Mouse (Mus musculus) heart, embryonic 16.5 days (tissue): ENCODE data around the gene Prm1. TPM values are rescaled to one million over a fixed set of nuclear protein-coding genes. Genes with fewer than 3 reads are reported as not detected.

Source experiments
- ATAC-seq: fragments of 200-750 bp; cut with Nextera tagmentation; replicated peaks from 2 replicates; pipeline ENCODE4 v1.8.0; 2017; ENCODE audit warnings: moderate number of reproducible peaks; ENCODE audit not compliant: insufficient read depth, low FRiP score; ENCODE audit errors: extremely low read depth
- H3K27ac ChIP-seq: fragments of 300-500 bp; sonication (generic); 2 replicates; pipeline ENCODE4 v1.5.1; 2014; ENCODE audit warnings: mild to moderate bottlenecking, low read length, control low read depth, moderate library complexity
- H3K27me3 ChIP-seq: fragments of 300-500 bp; sonication (generic); 2 replicates; pipeline ENCODE4 v1.6.1; 2014; ENCODE audit warnings: low read length, mixed read lengths; ENCODE audit not compliant: control insufficient read depth, insufficient read depth
- H3K36me3 ChIP-seq: fragments of 300-500 bp; sonication (generic); 2 replicates; pipeline ENCODE4 v1.6.1; 2014; ENCODE audit not compliant: control insufficient read depth, insufficient read depth
- H3K4me1 ChIP-seq: fragments of 300-500 bp; sonication (generic); 2 replicates; pipeline ENCODE4 v1.6.1; 2014; ENCODE audit warnings: low read length, mixed read lengths; ENCODE audit not compliant: control insufficient read depth, insufficient read depth
- H3K4me2 ChIP-seq: fragments of 300-500 bp; sonication (generic); 2 replicates; pipeline ENCODE4 v1.6.1; 2014; ENCODE audit warnings: low read depth, mild to moderate bottlenecking, control low read depth, low read length
- H3K4me3 ChIP-seq: fragments of 300-500 bp; sonication (generic); 2 replicates; pipeline ENCODE4 v1.5.1; 2014; ENCODE audit warnings: mild to moderate bottlenecking, control low read depth, low read length
- H3K9ac ChIP-seq: fragments of 300-500 bp; sonication (generic); 2 replicates; pipeline ENCODE4 v1.6.1; 2014; ENCODE audit warnings: low read length, control low read depth
- H3K9me3 ChIP-seq: fragments of 300-500 bp; sonication (generic); replicated peaks from 2 replicates; pipeline ENCODE4 v1.6.1; 2016; ENCODE audit warnings: low read length; ENCODE audit not compliant: control insufficient read depth
- WGBS: fragments of 180-500 bp; shearing (Covaris S2); extraction: QIAGEN DNeasy Blood & Tissue Kit; methylation state at CpG from one replicate; pipeline ENCODE4 v1.1.7; 2014; 5-methylcytosine and 5-hydroxymethylcytosine counted together
- polyA plus RNA-seq: library from polyadenylated mRNA; unstranded; fragments of >200 nt; fragmentation: Nextera tagmentation; extraction: Ambion mirVana; gene quantifications from 2 replicates; pipeline ENCODE4 v1.2.1, GENCODE M21; 2015

Gene Prm1
- polyA plus RNA-seq, 1 experiment from 2014 or later = 0.58 TPM

- no peaks in the 10 kb centered on the region for H3K36me3 ChIP-seq
- H3K9ac ChIP-seq = no peak overlapping the region
- H3K27me3 ChIP-seq = no peaks in the 10 kb centered on the region
- H3K27ac ChIP-seq = peak overlapping the region; percentile 22; the same call in 1 of the 2 replicates
- H3K9me3 ChIP-seq = no peaks in the 10 kb centered on the region
- H3K4me1 ChIP-seq = peaks cover 19% of the 10 kb centered on the region
- H3K4me3 ChIP-seq = no peak overlapping the region
- no peak overlapping the region for H3K4me2 ChIP-seq
- 30% methylated on average over 7 of the region's 7 CpGs for WGBS
- 0 out of 2 replicates have a peak, but pooled peaks have one; percentile 21 for ATAC-seq
Measured at GRCm38 (mm10) chr16:10749226-10749625, 56.4 kb downstream of the Prm1 start.

Other genes starting within 250 kb of the Prm1 start
- 5.5 and 11.6 TPM in 2 replicates for gene Socs1, start 20.3 kb downstream of the Prm1 start, polyA plus RNA-seq
- 0.47 TPM in 1 of 2 replicates, not detected in the other for gene Tnp2, start 17.2 kb downstream of the Prm1 start, polyA plus RNA-seq
- gene Prm3, start 14.9 kb downstream of the Prm1 start, polyA plus RNA-seq = not detected in 2 replicates
- not detected in 2 replicates for gene Prm2, start 9.7 kb downstream of the Prm1 start, polyA plus RNA-seq
- gene Gm11172, start 7.1 kb upstream of the Prm1 start, polyA plus RNA-seq = not detected in 2 replicates
- 2.8 and 3.0 TPM in 2 replicates for gene Rmi2, start 29.2 kb upstream of the Prm1 start, polyA plus RNA-seq